Mouse (Mus musculus) hindbrain, embryonic 11.5 days (tissue): ENCODE results near the gene Sh3pxd2b. TPM values are rescaled to one million over a fixed set of nuclear protein-coding genes. Genes with fewer than 3 reads are reported as not detected.

ENCODE experiments used
- ATAC-seq: fragments of 200-750 bp; cut with Nextera tagmentation; 2 replicates; pipeline ENCODE4 v1.8.0; 2017; ENCODE audit warnings: mild to moderate bottlenecking, moderate TSS enrichment, moderate library complexity; ENCODE audit not compliant: low FRiP score
- DNase-seq: peaks from one replicate; pipeline ENCODE4 v3.0.0-alpha.2; 2015; ENCODE audit warnings: low spot score
- H3K27ac ChIP-seq: fragments of 300-500 bp; sonication (generic); 2 replicates; pipeline ENCODE4 v1.5.1; 2014; ENCODE audit warnings: mild to moderate bottlenecking, low read depth, low read length
- H3K27me3 ChIP-seq: fragments of 300-500 bp; sonication (generic); 2 replicates; pipeline ENCODE4 v1.6.1; 2014; ENCODE audit warnings: mild to moderate bottlenecking, low read length, moderate library complexity, mixed read lengths; ENCODE audit not compliant: control insufficient read depth, insufficient read depth
- H3K36me3 ChIP-seq: fragments of 300-500 bp; sonication (generic); 2 replicates; pipeline ENCODE4 v1.6.1; 2014; ENCODE audit warnings: mild to moderate bottlenecking, low read length, moderate library complexity, mixed read lengths; ENCODE audit not compliant: control insufficient read depth, insufficient read depth
- H3K4me1 ChIP-seq: fragments of 300-500 bp; sonication (generic); replicated peaks from 2 replicates; pipeline ENCODE4 v1.6.1; 2014; ENCODE audit warnings: low read length, mixed read lengths; ENCODE audit not compliant: control insufficient read depth, insufficient read depth
- H3K4me2 ChIP-seq: fragments of 300-500 bp; sonication (generic); replicated peaks from 2 replicates; pipeline ENCODE4 v1.6.1; 2014; ENCODE audit warnings: mild to moderate bottlenecking, low read depth, low read length
- H3K4me3 ChIP-seq: fragments of 300-500 bp; sonication (generic); 2 replicates; pipeline ENCODE4 v1.5.1; 2014; ENCODE audit warnings: low read depth, low read length
- H3K9ac ChIP-seq: fragments of 300-500 bp; sonication (generic); 2 replicates; pipeline ENCODE4 v1.6.1; 2014; ENCODE audit warnings: low read depth, low read length
- H3K9me3 ChIP-seq: fragments of 300-500 bp; sonication (generic); 2 replicates; pipeline ENCODE4 v1.6.1; 2016; ENCODE audit warnings: low read length; ENCODE audit not compliant: control insufficient read depth
- WGBS: fragments of 180-500 bp; shearing (Covaris S2); extraction: QIAGEN DNeasy Blood & Tissue Kit; methylation state at CpG from one replicate; pipeline ENCODE4 v1.1.7; 2014; 5-methylcytosine and 5-hydroxymethylcytosine counted together
- polyA plus RNA-seq: library from polyadenylated mRNA; unstranded; fragments of >200 nt; fragmentation: Nextera tagmentation; extraction: Ambion mirVana; gene quantifications from 2 replicates; pipeline ENCODE4 v1.2.1, GENCODE M21; 2014

Gene Sh3pxd2b
- polyA plus RNA-seq, 1 experiment from 2014 or later = 24.2 TPM

DNA sequence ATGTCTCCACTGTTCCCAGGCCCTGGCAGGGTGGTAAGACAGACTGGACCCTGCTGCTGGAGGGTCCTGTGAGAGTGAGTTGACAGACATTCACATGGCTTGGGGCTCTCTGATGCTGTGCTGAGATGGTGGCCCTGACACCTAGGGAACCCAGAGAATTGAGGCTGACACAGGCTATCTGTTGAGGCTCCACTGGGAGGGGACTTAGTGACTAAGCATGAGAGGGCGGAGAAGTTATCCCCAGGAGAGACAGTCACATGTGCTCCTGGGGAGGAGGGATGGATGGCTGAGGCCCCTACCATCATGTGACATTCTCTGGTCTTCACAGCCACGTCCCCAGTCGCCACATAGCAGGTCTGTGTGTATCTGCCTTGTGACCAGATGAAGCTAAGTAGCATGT is 15.6 kb downstream of the Sh3pxd2b start:
- Histone ChIP-seq H3K4me2 (no peak overlapping the region), H3K4me3 (no peak overlapping the region), H3K27me3 (no peaks in the 10 kb centered on the region), H3K9ac (no peak overlapping the region), H3K9me3 (no peaks in the 10 kb centered on the region), H3K4me1 (no peaks in the 10 kb centered on the region), H3K36me3 (no peaks in the 10 kb centered on the region), H3K27ac (0 out of 2 replicates have a peak overlapping the region, but pooled peaks have one; percentile 36)
- 62% methylated on average over 3 of the region's 3 CpGs for WGBS
- no peak for DNase-seq
- no peak for ATAC-seq

DNA sequence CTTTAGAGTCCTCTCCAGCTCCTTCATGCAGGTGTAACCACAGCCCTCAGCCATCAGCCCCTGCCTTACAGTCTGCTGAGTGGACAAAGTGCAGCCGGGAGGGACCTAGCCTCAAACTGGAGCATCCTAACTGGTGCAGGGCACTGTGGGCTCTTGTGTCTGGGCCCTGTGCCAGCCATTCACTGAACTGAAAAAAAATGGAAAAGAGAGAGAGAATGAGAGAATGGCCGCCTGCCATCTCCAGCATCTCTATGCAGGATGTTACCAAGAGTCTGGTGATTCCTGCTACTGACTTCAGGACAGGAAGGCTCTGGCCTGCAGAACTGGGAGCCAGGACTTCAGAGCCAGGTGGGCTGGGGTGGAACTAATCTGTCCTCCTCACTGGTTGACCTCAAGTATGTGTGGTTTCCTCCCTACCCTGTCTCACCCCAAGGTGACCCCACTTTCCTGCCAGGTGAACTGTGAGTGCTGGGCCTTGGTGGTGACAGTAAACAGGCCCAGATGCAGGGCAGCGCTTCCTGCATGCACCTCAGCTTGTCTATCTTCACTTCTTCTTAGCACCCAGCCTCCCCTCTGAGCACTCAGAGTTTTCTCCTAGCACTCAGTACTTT is 16.1 kb downstream of the Sh3pxd2b start:
- no peak overlapping the region for H3K9ac ChIP-seq
- no peak overlapping the region for H3K4me3 ChIP-seq
- no peak overlapping the region for H3K27ac ChIP-seq
- DNase-seq = no peak
- H3K4me2 ChIP-seq = no peak overlapping the region
- no peak; the same call in 1 of the 2 replicates for ATAC-seq
- H3K36me3 ChIP-seq = no peaks in the 10 kb centered on the region
- WGBS = 88% methylated on average over 3 of the region's 3 CpGs
- no peaks in the 10 kb centered on the region for H3K27me3 ChIP-seq
- no peaks in the 10 kb centered on the region for H3K4me1 ChIP-seq
- H3K9me3 ChIP-seq = no peaks in the 10 kb centered on the region

DNA sequence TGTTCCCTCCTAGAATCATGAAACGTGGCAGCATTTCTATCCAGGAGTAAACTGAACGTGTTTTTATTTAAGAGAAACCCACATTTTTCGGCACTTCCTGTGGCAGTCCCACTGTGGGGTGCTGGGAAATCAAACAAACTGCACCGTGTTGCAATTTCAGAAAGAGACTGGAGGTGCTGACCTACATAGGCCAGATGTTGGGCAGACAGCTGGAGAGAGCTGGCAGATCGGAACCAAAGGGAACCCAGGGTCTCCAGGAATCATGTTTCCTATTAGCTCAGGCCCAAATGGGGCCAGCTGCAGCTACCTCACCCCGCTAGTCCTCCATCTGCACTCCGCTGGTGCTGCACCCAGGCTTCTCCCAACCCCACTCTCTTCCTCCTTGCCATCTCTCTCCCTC is 16.8 kb downstream of the Sh3pxd2b start:
- DNase-seq = no peak
- Histone ChIP-seq H3K36me3 (no peaks in the 10 kb centered on the region), H3K27me3 (no peaks in the 10 kb centered on the region), H3K9me3 (no peaks in the 10 kb centered on the region), H3K27ac (no peak overlapping the region), H3K4me2 (no peak overlapping the region), H3K4me1 (no peaks in the 10 kb centered on the region), H3K9ac (no peak overlapping the region), H3K4me3 (no peak overlapping the region)
- 72% methylated on average over 7 of the region's 7 CpGs for WGBS
- no peak for ATAC-seq

DNA sequence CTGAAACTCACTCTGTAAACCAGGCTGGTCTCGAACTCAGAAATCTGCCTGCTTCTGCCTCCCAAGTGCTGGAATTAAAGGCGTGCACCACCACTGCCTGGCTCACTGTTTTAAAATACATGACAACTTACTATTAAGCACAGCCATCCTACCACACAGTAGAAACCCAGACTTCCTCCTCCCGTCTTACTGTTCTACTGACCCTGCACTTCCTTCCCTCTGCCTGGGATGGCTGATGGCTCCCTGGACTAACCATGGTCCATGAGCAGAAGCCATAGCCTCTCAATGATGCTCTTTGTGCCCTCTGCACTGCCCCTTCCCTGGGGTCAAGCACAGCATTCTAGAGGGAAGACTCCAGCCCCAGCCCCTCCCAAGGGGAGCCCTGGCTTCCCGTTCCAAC is 17.9 kb downstream of the Sh3pxd2b start:
- H3K4me3 ChIP-seq = no peak overlapping the region
- WGBS = 87% methylated on average over 4 of the region's 4 CpGs
- no peak overlapping the region for H3K4me2 ChIP-seq

DNA sequence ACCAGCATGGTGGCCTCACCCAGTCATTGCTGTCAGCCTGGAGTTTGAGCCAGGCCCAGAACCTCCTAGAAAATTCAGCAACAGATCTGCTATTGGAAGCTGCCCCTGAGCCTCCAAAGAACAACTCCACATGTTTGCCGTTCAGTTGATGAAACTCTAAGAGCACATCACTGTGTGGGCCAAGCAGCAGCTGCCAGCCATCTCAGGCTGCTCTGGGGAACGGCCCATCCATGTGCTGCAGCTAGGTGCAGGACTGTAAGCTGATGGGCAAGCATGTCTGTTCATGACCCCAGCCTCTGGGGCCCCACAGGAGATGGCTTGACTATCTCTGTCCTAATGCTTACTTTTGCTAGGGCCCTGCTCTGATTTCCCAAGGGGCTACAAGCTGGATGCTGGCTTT is 19.4 kb downstream of the Sh3pxd2b start:
- Histone ChIP-seq H3K4me1 (no peaks in the 10 kb centered on the region), H3K4me3 (no peak overlapping the region), H3K36me3 (no peaks in the 10 kb centered on the region), H3K27me3 (no peaks in the 10 kb centered on the region), H3K27ac (no peak overlapping the region), H3K4me2 (no peak overlapping the region), H3K9me3 (no peaks in the 10 kb centered on the region), H3K9ac (no peak overlapping the region)
- ATAC-seq (no peak), DNase-seq (no peak)
- 86% methylated on average over 2 of the region's 2 CpGs for WGBS

More for the DNA sequence above, 17.9 kb downstream of the Sh3pxd2b start:
- Histone ChIP-seq H3K36me3 (no peaks in the 10 kb centered on the region), H3K4me1 (no peaks in the 10 kb centered on the region), H3K9ac (no peak overlapping the region), H3K27me3 (no peaks in the 10 kb centered on the region), H3K27ac (no peak overlapping the region), H3K9me3 (no peaks in the 10 kb centered on the region)
- ATAC-seq = no peak
- DNase-seq = no peak

DNA sequence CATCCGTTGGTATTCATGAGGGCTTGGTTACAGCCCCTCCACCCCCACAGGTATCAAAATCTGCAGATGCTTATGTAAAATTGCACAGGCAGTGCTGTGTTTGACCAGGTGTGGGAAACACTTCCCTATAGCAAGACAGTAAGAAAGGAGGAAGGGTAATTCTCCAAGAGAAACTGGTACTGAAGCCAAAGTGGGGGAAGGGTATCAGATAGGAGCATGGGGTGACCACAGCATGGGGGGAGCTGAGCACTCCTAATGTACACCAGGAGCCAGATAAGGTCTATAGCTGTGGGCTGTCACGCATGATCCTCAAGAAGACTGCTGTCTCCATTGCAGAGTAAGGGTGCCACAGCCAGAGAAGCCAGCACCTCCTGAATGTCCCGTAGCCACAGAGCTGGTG is 21.4 kb downstream of the Sh3pxd2b start:
- DNase-seq (no peak), ATAC-seq (no peak)
- no peaks in the 10 kb centered on the region for H3K4me1 ChIP-seq
- H3K9me3 ChIP-seq = no peaks in the 10 kb centered on the region
- no peak overlapping the region for H3K9ac ChIP-seq
- no peaks in the 10 kb centered on the region for H3K27me3 ChIP-seq
- H3K27ac ChIP-seq = no peak overlapping the region
- no peak overlapping the region for H3K4me3 ChIP-seq
- peaks cover 2% of the 10 kb centered on the region; the same call in 1 of the 2 replicates for H3K36me3 ChIP-seq
- H3K4me2 ChIP-seq = no peak overlapping the region
- WGBS = 89% methylated on average over 3 of the region's 3 CpGs

DNA sequence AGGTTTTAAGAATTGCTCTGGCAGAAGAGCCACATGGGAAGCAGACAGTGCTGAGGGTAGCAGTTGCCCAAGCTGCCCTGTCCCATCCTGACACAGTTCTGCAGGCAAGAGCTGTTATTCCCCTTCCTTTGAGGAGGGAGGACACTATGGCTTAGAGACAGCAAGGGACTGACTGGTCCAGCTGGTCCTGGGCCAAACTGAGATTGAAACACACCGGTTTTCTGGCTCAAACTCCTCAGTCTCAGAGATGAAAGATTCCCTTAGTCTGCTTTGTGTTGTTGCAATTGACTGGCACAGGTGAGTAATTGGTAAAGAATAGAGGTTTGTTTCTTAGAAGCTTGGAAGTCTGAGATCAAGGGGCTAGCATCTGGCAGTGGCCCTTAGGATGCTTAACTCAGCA is 23.3 kb downstream of the Sh3pxd2b start:
- Histone ChIP-seq H3K4me1 (no peaks in the 10 kb centered on the region), H3K9ac (no peak overlapping the region), H3K36me3 (peaks cover 3% of the 10 kb centered on the region; the same call in 1 of the 2 replicates), H3K4me3 (no peak overlapping the region), H3K9me3 (no peaks in the 10 kb centered on the region), H3K27me3 (no peaks in the 10 kb centered on the region), H3K27ac (no peak overlapping the region), H3K4me2 (no peak overlapping the region)
- no peak for DNase-seq
- ATAC-seq = no peak
- 88% methylated on average over 1 of the region's 1 CpGs for WGBS

DNA sequence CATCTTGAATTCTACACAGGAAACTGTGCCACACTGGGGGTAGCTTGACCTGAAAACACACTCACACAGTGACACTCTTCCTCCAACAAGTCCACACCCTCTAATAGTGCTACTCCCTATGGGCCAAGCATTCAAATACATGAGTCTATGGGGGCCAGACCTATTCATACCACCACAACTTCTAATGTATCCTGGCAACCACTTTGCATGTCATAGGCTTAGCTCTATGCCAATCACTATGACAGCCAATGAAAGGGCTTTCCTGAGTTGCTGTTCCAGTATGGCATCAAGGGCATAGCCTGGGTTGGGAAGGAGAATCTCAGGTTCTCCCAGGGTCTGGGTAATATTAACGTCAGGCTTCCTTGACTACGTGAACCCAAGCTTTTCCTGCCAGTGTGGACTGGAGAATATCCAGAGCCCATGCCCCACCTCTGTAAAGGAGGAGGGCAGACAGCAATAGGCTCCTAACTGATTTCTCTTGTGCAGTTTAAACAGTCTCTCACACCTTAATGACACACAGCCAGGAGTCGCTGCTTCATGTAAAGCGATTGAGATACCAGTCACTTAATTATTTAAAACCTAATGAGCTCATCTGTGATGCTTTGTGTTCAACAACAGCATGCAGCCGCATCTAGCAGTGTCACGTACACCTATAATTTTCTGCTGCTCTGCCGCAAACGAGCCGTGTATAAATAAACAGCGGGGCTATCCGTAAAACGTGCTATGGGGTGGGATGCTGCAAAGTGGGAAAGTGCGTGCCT is 25.8 kb downstream of the Sh3pxd2b start:
- no peak overlapping the region for H3K4me2 ChIP-seq
- DNase-seq = peak; percentile 24
- H3K9ac ChIP-seq = no peak overlapping the region
- no peak overlapping the region for H3K4me3 ChIP-seq
- H3K4me1 ChIP-seq = no peaks in the 10 kb centered on the region
- no peak for ATAC-seq
- 91% methylated on average over 13 of the region's 13 CpGs for WGBS
- H3K36me3 ChIP-seq = peaks cover 6% of the 10 kb centered on the region
- H3K9me3 ChIP-seq = no peaks in the 10 kb centered on the region
- 0 out of 2 replicates have a peak overlapping the region, but pooled peaks have one; percentile 1 for H3K27ac ChIP-seq
- H3K27me3 ChIP-seq = no peaks in the 10 kb centered on the region
